Mouse (Mus musculus): ENCODE data around the gene Antxr1. TPM values are rescaled to one million over a fixed set of nuclear protein-coding genes. Genes with fewer than 3 reads are reported as not detected.

The Antxr1 gene
- polyA plus RNA-seq, 2 experiments from 2014 or later: 0.37 TPM; not detected in 1

GRCm38 (mm10) chr6:87244117-87245100 lies 91.2 kb downstream of the Antxr1 start:
- no peak for ATAC-seq

GRCm38 (mm10) chr6:87237260-87237659 lies 98.4 kb downstream of the Antxr1 start:
- ATAC-seq: no peak

- no peak for ATAC-seq
Measured at GRCm38 (mm10) chr6:87236061-87236460, 99.6 kb downstream of the Antxr1 start.

DNA sequence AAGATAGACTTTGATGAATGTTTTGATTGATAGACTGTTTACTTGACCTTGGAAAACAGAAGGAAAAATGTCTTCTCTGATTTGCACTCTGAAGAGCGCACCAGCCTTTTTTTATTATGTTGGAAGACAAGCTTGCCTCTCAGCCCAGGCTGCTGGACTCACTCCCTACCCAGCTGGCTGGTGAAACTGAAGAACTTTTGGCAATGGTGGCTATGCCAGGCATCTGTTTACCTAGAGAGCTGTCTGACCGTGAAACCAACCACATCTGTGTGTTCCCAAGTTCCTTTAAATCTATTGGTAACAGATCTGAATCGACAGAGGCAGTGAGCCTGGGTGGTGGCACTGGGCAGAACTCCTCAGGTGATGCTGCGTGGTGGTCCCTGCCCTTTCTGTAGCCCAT lies 102.5 kb downstream of the Antxr1 start:
- no peak for ATAC-seq

GRCm38 (mm10) chr6:87230041-87230440 lies 105.6 kb downstream of the Antxr1 start:
- ATAC-seq: no peak

GRCm38 (mm10) chr6:87227940-87228339 lies 107.7 kb downstream of the Antxr1 start:
- ATAC-seq: no peak

DNA sequence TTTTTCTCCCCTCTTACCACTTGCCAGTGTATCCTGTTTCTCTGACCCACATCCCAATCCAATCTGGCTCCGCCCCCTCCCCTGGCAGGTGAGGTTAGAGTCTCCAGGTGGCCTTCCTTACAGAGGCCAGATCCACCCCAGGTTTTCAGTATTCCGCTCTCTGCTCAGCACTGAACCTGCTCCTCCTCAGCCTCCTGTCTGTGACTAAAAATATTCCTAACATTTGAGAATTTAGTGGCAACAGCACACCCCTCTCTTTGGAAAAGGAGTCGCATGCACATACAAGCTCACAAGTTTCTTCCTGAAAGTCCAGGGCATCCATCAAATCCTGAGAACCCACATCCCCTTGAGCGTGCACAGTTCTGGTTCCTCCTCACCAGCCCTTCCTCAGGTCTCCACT lies 109.3 kb downstream of the Antxr1 start:
- ATAC-seq: no peak

- no peak for ATAC-seq
Measured at GRCm38 (mm10) chr6:87225286-87225685, 110.3 kb downstream of the Antxr1 start.

GRCm38 (mm10) chr6:87222854-87223631 lies 112.6 kb downstream of the Antxr1 start:
- ATAC-seq: no peak

DNA sequence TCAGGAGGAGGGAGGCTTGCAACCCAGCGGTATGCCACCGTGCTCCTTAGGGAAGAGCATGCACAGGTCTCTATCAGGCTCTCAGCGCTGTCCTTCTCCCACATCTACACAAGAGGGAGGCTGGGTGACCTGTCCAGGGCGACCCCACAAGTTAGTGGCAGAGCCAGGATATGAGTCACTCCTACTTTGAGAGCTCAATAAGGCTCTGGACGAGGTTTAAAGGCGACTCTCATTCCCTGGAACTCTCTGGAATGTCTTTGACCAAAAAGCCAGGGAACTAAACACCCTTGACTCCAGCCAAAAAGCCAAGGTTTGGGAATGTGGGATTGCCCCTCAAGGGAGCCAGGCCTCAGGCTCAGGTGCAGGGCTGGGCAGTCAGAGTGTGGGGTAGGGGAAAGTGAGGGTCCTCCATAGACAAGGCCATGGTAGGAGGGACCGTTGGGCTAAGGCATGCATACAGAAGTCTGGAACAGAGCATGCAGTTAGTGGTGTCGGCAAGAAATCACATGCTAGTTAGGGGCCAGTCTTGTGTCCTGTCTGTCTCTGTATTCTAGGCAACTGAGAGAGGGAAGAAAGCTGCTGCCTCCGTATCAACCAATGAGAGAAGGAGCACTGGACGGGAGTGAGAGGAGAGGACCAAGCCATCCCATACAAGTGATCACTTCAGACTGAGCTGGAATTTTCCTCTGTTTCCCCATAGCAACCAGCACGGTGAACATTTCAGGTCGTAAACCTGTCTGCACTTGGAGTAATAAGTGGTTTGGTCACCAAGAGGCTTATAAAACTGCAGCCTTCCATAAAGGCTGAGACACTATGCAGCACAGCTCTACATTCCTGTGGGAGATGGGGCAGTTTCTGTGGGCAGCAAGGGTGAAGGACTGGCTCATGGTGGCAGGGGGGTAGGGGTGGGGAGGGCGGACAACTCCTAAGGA lies 116.3 kb downstream of the Antxr1 start:
- no peak for ATAC-seq

DNA sequence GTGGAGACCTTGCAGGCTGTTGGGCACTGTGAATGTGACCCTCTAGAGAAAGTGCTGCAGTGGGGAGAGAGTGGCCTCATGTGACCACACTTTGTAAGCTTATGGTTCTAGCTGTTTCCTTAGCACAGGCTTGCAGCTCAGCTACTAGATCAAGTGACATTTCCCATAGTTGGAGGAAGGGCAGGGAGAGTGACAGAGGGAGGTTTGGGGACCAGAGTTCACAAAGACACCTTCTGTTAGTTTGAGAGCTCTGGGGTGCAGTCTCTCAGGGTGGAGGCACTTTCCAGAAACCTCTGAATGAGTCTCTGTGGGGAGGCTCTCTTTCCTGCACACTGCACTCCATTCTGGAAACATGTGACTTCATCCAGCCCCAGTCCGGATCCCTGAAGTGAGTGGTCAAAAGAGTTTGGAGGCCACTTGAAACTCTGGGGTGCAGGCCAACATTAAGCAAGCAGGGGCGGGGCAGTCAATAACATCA lies 119.5 kb downstream of the Antxr1 start:
- ATAC-seq: no peak

DNA sequence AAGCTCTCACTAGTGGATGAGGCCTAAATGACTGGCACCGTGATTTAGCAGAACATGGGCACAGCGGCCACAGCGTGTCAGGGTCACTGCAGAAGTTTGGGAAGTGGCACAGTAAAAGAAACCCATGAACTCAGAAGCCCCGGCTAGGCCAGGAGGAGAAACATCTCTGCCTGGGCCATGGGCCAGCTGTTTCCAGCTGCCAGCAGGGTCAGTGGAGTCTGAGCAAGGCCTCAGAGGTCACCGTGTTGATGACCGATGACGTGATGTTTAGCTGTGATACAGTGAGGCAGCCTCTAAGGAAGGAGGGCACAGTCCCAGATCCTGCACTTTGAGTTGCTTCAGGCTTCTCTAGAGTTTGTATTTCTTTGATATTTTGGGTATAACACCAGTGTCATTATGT lies 122.4 kb downstream of the Antxr1 start:
- ATAC-seq: no peak

GRCm38 (mm10) chr6:87211551-87211950 lies 124.1 kb downstream of the Antxr1 start:
- no peak for ATAC-seq

DNA sequence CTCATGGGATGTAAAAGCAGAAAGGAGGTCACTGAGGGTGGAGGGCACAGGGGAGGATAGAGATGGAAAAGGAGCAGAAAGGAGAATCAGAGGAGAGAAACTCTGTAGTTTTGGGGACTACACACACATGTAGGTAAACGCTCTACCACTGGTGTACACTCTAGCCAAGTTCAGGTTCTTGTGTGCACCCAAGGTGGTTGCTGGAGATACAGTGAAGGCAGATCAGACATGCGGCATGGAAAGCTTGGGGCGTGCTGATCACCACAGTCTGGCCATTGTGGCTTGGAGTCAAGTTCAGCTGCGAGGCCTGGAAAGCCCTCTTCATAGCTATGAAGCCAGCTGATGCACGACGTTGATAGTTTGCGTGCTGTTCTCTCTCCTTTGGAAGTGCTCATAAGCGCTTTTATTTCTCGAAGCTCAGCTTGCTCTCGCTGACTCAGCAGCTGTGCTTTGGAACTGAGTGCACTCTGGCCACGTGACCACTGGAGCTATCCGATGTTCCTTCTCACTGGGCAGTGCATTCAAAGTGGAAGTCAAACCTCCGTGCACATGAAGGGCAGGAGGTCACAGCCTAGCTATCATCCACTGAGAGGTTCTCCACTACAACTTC lies 128.1 kb downstream of the Antxr1 start:
- ATAC-seq: no peak

- ATAC-seq: no peak
Measured at GRCm38 (mm10) chr6:87206790-87207189, 128.8 kb downstream of the Antxr1 start.

GRCm38 (mm10) chr6:87203467-87203866 lies 132.2 kb downstream of the Antxr1 start:
- no peak for ATAC-seq

- no peak for ATAC-seq
Measured at GRCm38 (mm10) chr6:87203065-87203464, 132.6 kb downstream of the Antxr1 start.

- ATAC-seq: no peak
Measured at GRCm38 (mm10) chr6:87202048-87202605, 133.5 kb downstream of the Antxr1 start.

- no peak for ATAC-seq
Measured at GRCm38 (mm10) chr6:87189755-87190154, 145.9 kb downstream of the Antxr1 start.

GRCm38 (mm10) chr6:87186988-87187387 lies 148.6 kb downstream of the Antxr1 start:
- no peak for ATAC-seq

DNA sequence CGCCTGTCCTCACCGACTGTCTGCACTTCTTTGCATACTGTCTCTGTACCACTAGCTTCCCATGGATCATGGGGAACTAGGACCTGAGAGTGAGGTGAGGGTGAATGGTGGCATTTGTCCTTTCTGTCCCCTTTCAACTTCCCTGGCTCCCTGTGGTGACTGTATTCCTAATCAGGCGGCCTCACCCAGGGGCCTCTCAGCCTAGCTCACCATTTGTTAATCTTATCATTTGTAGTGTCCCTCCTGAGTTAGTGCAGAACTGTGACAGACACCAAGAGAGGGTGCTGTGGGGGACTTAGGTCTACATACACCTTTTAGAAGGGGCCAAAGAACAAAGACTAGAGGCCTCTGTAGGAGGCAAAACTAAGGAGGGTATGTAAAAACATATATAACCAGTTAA lies 151.2 kb downstream of the Antxr1 start:
- ATAC-seq: no peak
